Mouse (Mus musculus) brown adipose tissue, adult 24 weeks (tissue): ENCODE measurements around the gene Gsta3. TPM values are rescaled to one million over a fixed set of nuclear protein-coding genes. Genes with fewer than 3 reads are reported as not detected.
"Not testable (repeated sequence)": the region's sequence is repeated elsewhere in the genome, so short reads cannot be mapped to it uniquely, and the experiment has no call there.

Source experiments
- H3K27ac ChIP-seq: fragments of 200-500 bp; replicated peaks from 2 replicates; pipeline ENCODE4 v1.5.1; 2012; ENCODE audit warnings: low read depth, mild to moderate bottlenecking, low read length
- H3K4me1 ChIP-seq: fragments of 200-500 bp; 2 replicates; pipeline ENCODE4 v1.6.1; 2012; ENCODE audit warnings: low read length, mixed read lengths; ENCODE audit not compliant: control insufficient read depth, insufficient read depth, insufficient read length
- H3K4me3 ChIP-seq: fragments of 200-500 bp; 2 replicates; pipeline ENCODE4 v1.5.1; 2012; ENCODE audit warnings: low read depth, mild to moderate bottlenecking, low read length, moderate library complexity; ENCODE audit not compliant: insufficient read depth
- polyA plus RNA-seq: library from polyadenylated mRNA; stranded (reverse); fragments of >200 nt; gene quantifications from 2 replicates; pipeline ENCODE4 v1.2.4, GENCODE M21; 2012; ENCODE audit not compliant: missing spikeins, insufficient read depth, insufficient read length

Gene Gsta3
- polyA plus RNA-seq, 1 experiment = 17.6 TPM

DNA sequence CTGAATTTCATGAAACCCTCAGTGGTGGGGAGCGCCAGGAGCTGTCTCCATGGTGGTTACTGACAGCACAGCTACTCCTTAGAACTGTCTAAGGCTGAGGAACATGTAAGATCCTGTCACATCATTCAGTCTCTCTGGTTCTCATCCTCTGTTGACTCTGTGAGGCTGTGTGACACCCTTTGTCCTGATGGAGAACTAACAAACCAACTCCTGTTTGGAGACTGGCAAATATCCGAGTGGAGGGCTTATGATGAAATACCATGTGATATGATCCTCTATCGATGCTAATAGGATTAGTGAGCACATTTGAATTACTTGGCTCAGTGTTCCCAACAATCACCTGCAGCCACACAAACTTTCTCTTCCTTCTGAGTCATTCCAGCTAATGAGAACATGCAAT, 5.7 kb downstream of the Gsta3 start:
- no peak overlapping the region for H3K27ac ChIP-seq
- no peaks in the 10 kb centered on the region for H3K4me1 ChIP-seq
- no peak overlapping the region for H3K4me3 ChIP-seq

DNA sequence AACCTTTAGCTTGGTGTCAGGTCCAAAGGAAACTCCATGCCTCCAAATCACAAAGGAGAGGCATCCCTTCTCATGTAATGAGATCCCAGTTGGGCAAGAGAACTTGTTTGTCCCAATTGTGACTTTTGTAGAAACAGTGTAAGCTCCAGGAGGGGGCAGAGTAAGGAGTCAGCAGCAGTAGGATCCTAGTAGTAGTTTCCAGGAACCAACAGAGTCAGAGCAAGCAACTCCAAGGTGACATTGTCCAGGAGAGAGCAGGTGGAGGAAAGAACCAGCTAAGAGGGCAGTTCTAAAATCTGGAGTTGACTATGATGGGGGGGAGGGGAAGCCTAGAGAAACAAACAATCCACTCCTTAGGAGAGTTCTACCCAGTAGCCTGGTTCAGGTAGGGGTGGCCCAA, 7.5 kb downstream of the Gsta3 start:
- Histone ChIP-seq H3K4me1 (no peaks in the 10 kb centered on the region), H3K27ac (no peak overlapping the region), H3K4me3 (no peak overlapping the region)

DNA sequence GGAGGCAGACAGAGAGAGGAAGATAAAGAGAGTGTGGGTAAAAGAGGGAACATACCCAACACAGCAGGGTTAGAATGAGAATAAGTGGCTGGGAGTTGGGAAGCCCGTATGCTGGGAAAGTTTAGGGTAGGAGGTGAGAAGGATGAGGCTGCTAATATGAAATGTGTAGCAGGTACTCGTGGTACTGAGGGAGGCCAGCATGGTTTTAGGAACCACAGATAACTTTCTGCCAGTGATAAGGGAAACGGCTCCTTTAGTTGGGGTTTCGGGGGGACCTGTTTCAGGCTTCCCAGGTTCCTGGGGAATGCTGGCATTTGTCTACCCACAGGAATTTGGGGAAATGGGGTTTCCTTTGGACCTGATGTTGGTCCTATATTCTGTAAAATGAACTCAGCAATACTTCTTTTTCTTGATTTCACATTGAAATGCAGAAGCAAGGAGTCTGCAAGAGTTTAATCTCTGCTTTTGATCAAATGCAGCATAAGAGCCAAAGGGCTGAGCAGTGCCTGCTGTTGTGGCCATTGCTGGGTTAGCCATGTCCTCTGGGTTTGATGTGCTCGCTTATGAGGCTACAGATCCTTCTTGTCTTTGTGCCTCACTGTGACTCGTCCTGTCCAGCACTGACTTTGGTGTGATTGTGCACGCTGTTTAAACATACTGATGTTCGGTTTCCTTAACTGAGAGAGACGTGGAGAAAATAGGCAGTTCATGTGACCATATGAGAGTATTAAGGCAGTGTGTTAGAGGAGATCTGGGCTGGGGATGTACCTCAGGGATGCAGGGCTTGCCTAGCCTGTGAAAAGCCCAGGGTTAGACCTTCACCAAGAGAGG, 8.4 kb downstream of the Gsta3 start:
- H3K27ac ChIP-seq = no peak overlapping the region

DNA sequence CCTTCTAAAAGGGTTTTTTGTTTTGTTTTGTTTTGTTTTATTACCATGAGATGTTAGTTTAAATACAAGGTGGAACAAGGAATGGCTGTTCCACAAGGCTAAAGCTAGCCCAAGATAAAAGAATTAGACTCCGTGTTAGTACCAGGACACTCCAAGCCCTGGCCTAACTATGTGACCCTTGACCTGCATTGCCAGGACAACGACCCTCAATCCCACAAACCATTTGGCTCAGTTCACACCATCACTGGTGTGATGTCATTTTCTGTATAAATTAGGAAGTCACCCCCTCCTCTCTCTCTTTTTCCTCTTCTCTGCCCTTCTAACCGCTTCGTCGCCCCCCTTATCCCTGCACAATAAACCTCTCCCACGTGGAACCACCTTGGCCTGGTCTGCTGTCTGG, 11.3 kb downstream of the Gsta3 start:
- H3K4me3 ChIP-seq = no peak overlapping the region
- H3K27ac ChIP-seq = no peak overlapping the region
- H3K4me1 ChIP-seq = no peaks in the 10 kb centered on the region

More for the DNA sequence above, 8.4 kb downstream of the Gsta3 start:
- Histone ChIP-seq H3K4me1 (no peaks in the 10 kb centered on the region), H3K4me3 (no peak overlapping the region)

DNA sequence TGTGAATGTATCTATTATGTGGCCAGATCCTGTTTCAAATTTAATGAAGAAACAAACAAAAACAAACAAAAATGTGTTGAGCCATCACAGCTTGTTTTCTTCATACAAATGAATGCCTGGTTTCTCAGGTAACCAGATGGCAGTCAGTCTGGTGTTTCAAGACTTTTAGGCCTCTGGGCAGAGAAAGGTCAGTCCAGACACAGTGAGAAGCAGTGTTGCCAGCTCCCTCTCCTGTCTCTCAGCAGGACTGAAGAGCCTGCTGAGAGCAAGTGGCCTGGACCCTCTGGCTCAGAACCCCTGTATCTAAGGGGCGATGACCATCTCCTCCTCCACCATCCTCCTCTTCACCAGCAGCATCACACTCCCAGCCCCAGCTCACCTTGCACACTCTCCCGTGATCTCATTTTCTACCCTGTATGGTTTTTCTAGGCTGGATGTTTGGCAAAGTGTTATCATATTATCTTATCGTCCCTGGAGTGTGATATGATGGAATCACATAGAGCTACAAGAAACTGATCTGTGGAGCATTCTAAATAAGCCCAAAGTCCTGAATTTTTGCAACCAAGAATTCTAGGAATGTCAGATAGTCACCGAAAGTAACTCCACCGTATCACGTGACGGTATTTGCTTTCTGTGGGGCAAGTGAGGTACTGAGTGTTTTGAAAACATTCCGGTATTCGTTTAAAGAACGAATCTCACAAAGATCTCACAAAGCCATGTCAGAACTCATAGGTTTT, 12.3 kb downstream of the Gsta3 start:
- Histone ChIP-seq H3K4me1 (no peaks in the 10 kb centered on the region), H3K27ac (no peak overlapping the region), H3K4me3 (no peak overlapping the region)

DNA sequence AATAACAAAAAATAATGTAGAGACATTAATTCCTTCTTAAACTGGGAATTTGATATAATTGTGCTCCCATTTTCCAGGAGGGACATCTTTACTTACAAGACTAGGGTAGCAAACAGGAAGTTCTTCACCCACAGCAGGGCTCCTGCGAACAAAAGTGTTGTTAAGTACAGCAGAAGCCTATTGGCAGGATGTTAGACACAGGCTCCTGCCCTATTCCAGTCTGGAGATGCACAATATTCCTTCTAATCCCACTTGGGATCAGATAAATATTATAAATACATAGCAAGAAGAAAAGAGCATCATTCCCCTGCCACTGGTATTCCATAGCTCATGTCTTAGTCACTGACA, 12.9 kb downstream of the Gsta3 start:
- Histone ChIP-seq H3K4me1 (no peaks in the 10 kb centered on the region), H3K4me3 (no peak overlapping the region), H3K27ac (no peak overlapping the region)

DNA sequence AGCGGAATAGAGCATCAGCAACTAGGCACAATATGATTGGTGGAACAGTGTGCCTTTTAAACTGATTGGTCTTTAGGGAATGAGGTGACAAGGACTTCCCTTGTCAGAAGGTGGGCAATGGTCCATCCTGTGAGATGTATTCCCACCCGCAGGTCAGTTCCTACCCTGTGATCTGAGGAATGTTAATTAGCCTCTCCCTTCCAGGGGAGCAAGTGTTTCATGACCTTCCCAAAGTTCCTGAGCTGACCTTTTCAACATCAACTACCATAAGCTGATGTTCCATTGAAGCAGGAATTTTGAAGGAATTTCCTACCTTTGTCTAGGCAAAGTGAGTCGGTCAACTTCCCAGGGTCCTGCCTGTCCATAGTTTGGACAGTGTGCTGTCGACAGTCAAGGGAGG, 13.5 kb downstream of the Gsta3 start:
- Histone ChIP-seq H3K4me1 (no peaks in the 10 kb centered on the region), H3K27ac (no peak overlapping the region), H3K4me3 (no peak overlapping the region)

DNA sequence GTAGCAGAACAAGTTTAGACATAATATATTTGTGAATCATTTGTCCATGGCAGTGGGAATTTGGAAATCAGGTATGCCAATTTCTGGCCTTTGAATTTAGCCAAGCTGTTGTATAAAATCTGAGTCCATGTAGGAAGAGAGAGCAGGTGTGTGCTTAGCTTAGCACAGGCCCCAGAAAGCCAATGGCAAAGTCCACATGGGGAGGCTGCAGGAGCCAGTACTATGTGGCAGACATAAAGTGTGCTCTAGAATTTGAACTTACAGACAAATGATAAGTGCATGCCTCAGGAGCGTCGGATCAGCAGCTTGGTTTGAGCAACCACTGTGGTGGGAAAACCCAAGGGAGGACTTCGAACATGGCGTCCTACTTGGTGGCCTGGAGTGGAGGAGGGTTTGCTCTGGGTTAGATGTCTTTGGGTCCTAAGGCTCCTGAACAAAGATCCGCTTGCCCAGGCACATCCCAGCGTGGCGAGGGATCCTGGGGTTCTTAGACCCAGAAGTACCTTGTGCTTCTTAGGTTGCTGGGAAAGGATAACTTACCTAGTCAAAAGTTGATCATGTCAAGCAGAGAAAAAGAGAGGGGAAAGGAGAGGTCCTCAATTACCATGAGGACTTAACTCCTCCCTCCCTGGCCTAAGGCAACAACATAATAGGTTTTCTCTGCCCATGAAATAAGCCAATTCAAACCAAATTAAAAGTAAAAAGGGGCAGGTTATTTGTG, 15.4 kb downstream of the Gsta3 start:
- no peaks in the 10 kb centered on the region for H3K4me1 ChIP-seq
- H3K4me3 ChIP-seq = no peak overlapping the region
- no peak overlapping the region for H3K27ac ChIP-seq

DNA sequence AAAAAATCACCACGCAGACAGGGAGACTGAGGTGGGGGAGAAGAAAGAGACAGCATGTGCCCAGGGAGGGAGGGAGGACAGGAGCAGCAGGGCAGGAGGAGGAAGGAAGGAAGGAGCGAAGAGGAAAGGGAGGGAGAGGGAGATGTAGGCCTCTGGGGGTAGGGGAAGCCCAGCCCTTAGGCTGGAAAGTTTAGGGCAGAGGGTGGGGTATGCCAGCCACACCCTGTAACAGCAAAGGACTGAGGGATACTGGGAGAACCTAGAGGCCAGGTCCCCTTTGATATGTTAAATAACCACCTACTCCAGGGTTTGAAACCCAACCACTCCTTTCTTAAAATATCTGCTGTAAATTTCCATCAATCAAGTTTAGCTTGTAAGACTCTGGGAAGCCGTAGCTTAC, 16.0 kb downstream of the Gsta3 start:
- no peak overlapping the region for H3K27ac ChIP-seq
- H3K4me1 ChIP-seq = no peaks in the 10 kb centered on the region
- H3K4me3 ChIP-seq = no peak overlapping the region

DNA sequence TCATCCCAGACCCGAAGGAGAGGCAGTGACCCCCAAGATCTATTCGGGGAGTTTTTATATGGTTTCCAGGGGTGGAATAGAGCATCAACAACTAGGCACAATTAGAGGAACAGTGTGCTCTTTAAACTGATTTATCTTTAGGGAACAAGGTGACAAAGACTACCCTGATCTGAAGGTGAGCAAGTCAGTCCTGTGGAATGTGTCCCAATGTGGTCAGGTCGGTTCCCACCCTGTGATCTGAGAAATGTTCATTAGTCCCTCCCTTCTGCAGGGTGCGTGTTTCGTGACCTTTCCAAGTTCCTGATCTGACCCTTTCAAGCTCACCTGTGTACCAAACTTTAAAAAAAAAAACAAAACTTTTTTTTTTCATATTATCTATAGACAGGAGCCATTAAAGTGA, 16.5 kb downstream of the Gsta3 start:
- Histone ChIP-seq H3K4me1 (no peaks in the 10 kb centered on the region), H3K4me3 (no peak overlapping the region), H3K27ac (no peak overlapping the region)

DNA sequence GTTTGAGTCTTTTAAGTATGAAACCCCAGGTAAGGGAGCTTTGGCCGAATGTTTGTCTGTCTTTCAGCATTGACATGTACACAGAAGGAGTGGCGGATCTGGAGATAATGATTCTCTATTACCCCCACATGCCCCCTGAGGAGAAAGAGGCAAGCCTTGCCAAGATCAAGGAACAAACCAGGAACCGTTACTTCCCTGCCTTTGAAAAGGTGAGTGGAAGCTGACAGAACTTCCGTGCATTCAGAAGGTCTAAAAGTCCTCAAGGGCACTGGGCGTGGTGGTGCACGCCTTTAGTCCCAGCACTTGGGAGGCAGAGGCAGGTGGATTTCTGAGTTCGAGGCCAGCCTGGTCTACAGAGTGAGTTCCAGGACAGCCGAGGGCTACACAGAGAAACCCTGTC, 19.6 kb downstream of the Gsta3 start:
- not testable (repeated sequence) for H3K27ac ChIP-seq, H3K4me1 ChIP-seq, H3K4me3 ChIP-seq

DNA sequence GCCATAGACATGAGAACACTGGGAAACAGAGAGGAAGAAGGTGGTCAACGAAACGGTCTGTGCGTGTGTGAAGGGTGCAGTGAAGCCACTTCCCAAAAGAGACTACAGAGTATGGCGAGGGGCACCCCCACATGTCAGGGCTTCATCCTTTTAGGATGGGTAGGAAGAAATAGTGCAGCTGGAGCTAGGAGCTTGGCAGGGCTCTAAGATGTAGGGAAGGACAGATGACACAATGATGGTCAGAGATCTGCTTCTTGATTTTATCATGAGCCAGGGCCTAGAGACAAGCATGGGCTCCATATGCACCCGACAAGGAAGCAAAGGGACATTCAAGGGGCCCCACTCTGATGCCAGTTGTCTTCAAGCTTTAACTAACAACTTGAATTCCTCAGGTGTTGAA, 22.0 kb downstream of the Gsta3 start:
- no peak overlapping the region for H3K27ac ChIP-seq

DNA sequence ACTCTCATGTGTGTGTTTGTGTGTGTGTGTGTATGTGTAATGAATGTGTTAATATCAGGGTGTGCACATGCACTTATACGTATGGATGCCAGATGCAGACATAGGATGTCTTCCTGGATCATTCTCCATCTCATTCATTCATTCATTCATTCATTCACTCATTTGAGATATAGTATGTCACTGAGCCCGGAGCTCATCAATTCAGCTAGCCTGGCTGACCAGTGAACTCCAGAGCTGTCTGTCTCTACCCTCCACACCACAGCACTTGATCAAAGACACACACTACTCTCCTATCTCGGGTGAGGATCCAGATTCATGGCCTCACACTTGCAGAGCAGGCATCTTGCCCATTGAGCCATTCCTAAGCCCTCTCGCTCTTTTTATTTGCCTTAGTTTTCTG, 23.6 kb downstream of the Gsta3 start:
- Histone ChIP-seq H3K27ac (no peak overlapping the region), H3K4me1 (no peaks in the 10 kb centered on the region), H3K4me3 (no peak overlapping the region)

More for the DNA sequence above, 22.0 kb downstream of the Gsta3 start:
- H3K4me1 ChIP-seq = no peaks in the 10 kb centered on the region
- H3K4me3 ChIP-seq = no peak overlapping the region

DNA sequence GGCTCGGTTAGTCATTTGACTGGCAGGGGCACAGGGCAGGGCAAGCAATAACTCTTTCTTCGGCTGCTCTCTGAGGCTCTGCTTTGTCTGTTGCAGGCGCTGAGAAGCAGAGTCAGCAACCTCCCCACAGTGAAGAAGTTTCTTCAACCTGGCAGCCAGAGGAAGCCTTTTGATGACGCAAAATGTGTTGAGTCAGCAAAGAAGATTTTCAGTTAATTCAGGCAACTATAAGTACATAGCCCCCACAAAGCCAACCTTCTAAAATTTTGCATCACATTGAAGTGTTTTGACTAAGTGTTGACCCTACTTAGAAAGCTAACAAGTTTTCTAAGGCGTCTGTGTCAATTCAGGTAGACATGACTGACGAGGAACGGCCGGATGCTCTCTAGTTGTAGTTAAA, 24.4 kb downstream of the Gsta3 start:
- no peak overlapping the region for H3K4me3 ChIP-seq
- no peak overlapping the region for H3K27ac ChIP-seq
- no peaks in the 10 kb centered on the region for H3K4me1 ChIP-seq

DNA sequence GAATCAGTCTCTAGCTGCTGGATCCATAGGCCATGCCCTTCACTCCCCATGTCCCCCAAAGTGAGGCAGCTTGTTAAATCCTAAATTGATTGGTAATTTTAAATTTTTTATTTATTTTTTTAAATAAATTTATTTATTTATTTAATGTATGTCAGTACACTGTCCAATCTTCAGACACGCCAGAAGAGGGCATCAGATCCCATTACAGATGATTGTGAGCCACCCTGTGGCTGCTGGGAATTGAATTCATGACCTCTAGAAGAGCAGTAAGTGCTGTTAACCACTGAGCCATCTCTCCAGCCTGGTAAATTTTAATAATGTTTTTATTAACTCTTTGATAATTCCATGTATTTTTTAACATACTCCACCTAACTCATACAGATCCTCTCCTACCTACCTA, 26.4 kb downstream of the Gsta3 start:
- Histone ChIP-seq H3K27ac (no peak overlapping the region), H3K4me3 (no peak overlapping the region), H3K4me1 (no peaks in the 10 kb centered on the region)
